Mouse (Mus musculus) frontal cortex, postnatal 25 days (tissue): ENCODE measurements around the gene Lgals12.

ENCODE experiments used
- DNase-seq, 2 experiments: peaks; one replicate each; pipeline ENCODE4 v3.0.0; 2022; ENCODE audit warnings: low spot score in 2 of 2

The Lgals12 gene

DNA sequence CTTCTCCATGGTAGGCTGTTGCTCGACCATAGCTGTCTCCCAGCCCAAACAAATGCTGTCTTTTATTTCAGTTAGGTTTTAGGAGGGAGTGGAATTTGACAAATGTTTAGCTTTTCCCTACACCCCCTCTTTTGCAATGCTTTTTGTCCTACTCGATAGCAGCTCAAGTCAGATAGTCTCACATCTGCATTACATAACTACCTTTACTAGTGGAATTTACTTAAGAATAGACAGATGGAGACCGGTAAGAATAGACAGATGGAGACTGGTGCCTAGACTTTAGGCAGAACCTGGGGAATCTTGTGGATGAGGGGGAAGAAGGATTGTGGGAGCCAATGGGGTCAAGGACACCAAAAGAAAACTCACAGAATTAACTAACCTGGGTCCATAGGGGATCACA lies 23.4 kb downstream of the Lgals12 start:
- no peak for DNase-seq

DNA sequence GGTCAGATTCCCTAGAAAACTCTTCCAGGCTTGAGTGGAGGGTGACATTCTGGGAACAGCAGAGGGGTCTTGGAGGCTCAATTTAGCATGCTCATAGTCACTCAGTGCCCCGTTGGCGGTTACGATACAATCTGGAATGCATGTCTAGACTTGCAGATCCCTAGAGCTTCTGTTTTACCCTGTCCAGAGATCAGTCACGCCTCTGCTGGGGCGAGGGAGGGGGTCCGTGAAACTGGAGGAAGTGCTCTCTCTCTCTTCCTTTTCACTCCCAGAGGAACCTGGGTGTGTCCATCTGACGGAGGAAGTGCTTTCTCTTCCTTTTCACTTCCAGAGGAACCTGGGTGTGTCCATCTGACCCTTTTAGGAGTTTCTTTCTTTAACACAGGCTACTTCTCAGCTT lies 23.9 kb downstream of the Lgals12 start:
- no peak for DNase-seq

DNA sequence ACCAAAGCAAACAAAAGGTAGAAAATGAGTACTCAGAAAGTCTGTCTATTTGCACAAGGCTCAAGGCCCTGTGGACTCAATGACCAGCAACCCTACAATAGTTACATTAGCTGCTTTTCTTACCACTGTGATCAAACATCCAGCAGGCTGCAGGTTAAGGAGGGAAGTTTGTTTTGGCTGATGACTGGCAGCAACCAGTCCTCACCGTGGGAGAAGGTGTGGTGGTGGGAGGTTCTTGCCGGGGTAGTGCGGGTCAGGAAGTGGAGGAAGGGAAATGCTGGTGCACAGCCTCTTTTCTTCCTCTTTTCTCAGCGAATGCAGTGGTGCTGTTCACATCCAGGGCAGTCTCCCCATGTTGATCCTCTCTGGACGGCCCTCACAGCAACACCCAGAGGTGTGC lies 26.0 kb downstream of the Lgals12 start:
- DNase-seq = no peak

DNA sequence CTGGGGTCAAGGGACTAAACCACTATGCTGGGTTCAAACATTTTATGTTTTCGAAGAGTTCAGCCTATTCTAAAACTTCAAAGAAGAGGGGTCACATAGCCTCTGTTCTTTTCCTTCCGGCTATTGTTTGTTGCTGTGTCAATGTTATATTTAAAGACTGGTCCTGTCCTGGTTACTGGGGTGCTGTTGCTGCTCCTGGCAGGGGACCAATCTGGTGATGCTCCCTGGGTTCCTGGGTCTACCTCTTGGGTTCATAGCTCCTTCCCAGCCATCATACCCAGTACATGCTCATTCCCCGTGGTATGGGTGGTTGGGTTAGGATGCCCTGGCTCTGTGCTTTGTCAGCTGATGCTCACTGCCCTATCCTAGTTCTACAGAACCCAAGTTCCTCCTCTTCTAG lies 29.3 kb downstream of the Lgals12 start:
- DNase-seq = no peak

DNA sequence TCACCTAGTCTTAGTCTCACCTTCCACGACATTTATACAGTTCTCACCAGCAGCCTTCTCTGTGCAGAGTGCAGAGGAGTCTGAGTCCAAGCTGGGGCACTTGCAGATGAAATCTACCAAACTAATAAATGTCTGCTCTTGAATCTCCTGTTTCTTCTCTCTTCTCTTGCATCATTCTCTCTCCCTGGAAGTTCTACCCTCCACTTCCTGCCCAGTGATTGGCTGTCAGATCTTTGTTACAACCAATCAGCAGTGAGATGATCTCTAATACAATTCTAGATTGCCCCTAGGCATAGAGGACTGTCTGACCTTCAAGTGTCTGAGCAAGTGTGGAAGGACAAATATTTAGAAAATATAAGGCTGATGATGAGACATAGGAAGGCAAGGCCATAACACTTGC lies 30.8 kb downstream of the Lgals12 start:
- no peak for DNase-seq

DNA sequence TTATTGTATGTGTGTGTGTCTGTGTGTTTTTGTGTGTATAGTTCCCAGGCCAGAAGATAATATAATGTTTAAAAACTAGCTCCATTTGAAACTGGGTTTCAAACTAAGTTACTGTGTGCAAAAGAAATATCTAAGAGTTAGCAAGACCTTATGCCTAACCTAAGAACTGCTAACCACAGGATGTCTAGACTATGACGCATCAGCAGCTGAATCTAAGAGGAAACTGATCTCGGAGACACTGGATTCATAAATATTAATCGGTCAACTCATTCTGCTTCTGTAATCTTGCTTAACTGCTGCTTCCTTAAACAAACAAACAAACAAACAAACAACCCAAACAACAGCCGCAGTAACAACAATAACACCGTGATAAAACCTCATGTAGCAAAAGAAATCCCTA lies 37.3 kb downstream of the Lgals12 start:
- DNase-seq = no peak

DNA sequence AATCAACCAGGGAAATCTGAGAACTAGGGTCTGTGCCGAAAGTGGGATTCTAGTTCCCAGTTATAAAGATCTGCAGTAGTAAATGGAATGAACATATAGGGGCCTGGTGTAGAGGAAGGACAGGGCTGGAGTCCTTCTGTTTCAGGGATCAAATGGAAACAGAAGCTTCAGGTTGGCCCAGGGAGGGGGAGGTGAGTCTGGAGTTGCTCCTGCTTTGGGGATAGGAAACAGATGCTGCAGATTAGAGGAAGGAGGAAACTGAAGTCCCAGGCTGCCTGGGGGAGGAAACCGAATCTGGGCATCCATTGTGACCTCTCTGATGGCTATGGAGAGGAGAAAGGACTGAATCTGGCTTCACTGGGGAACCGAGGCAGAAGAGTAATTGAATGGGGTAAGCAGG lies 38.6 kb downstream of the Lgals12 start:
- no peak for DNase-seq

DNA sequence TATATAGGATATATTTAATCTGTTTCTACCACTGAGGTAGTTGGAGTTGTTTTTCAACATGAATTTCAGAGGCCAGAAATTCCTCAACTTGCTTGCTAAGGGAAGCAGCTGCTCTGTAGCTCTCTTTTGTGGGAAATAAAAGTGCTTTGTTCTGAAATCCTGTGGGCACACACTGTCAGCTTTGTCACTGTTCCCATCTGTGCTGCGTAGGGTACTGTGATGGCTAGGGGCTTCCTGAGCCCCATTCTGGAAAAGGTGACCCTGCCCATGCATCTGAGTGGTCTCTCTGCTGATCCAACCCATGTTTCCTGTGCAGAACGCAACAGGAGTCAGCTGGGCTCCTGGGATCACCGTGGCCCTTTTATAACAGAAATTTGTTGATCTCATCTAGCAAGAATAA lies 40.2 kb downstream of the Lgals12 start:
- DNase-seq = no peak

DNA sequence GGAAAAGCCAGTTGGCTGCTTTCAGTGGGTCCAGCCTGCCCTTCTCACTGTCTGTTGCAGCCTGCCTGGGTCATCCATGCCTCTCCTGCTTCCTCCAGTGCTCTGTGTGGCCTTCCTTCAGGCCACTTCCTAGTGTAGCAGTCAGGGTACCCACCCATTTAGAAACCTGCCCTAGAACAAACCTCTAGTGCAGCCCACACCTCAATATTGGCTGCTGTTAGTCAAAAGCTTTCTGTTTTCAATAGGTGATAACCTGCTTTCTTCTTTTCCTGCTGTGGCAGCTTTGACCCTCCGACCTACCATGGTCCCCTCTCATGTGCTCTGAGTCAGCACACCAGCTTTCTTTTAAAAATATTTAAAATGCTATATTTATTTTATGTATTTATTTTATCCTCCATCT lies 42.5 kb downstream of the Lgals12 start:
- no peak for DNase-seq

DNA sequence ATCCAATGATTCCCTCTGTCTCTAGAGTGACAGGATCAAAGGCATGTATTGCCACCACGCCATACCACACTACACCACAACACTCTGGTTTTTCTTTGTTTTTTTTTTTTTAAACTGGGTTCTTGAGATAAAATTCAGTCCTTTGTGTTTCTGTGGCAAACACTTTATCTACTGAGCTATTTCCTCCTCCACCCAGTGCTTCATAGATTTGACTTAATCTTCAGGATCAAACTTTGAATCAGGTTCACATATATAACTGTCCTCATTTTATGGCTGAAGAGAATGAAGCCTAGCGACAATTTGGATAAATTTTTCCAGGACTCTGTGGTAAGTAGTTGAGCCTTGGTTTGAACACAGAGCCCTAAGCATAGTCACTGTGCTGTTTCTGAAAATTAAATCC lies 43.3 kb downstream of the Lgals12 start:
- no peak for DNase-seq

DNA sequence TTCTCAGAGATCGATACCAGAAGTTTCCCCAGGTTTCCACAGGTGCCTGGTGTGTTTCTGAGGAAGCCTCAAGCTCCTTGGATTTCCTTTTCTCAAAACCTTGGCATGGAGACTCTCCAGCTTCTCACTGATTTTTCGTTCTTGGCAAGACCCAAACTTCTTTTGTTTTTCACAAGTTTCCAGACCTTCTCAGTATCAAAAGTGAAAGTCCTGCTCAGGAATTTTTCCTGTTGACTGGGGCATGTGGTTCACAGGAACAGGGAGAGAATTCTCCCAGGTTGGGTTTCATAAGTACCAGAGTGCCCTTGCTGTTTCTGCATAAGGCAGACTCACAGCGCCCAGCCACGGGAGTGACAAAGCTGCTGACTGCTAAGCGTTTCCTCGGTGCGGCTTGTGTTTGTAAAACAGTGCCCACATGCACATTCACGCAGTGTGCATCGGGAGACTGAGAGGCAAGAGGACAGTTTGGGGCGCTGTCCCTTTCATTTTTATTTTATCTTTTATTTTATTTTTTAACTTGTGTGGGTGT lies 44.3 kb downstream of the Lgals12 start:
- DNase-seq = no peak

DNA sequence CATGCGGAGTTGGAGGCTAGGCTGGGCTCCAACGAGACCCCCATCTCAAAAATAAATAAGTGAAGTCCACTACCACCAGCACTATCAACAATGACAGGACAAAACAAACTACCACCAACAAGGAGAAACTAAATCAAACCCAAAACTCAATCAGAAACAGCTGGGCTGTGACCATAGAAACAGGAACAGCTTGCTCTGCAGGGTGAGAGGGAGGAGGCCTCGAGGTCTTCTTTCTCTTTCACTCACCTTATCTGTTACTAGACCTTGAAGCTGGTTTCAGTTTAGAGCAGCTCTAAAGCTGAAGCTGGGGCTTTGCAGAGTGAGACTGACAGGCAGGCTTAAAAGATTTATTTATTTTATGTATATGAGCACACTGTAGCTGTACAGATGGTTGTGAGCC lies 45.5 kb downstream of the Lgals12 start:
- no peak for DNase-seq

DNA sequence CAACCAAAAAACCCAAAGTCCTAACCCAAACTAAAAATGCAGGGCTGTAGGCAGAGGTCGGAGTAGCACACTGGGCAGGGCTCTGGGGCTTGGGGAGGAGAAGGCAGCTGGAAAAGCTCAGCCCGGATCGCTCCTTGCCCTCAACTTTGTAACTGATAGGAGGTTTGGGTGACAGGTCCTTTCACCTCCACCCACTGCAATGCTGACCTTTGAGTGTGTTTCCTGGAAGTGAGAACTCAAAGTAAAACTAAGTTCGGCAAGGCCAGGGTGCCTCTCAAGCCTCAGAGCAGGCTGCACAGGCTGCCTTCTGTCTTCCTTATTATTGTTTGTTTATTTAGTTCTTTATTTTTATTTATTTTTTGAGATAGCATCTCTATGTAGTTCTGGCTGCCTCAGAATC lies 47.0 kb downstream of the Lgals12 start:
- no peak for DNase-seq

DNA sequence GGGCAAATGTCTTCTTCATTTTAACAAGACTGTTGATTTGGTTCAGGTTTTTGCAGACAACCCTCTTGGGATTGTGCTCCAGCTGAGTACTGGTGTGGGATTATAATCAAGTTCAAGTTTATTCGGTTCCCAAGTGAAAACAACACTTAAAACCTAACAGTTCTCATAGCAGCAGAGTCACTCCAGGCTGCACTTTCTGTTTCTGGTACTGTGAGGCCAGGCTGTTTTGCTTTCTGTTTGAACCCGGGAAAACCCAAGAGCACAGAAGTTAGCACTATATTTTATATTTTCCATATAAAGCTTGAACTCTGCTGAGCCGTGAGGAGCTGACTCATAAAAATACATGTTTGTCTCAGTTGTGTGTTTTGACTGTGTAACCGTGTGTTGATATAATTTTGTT lies 48.3 kb downstream of the Lgals12 start:
- no peak for DNase-seq

DNA sequence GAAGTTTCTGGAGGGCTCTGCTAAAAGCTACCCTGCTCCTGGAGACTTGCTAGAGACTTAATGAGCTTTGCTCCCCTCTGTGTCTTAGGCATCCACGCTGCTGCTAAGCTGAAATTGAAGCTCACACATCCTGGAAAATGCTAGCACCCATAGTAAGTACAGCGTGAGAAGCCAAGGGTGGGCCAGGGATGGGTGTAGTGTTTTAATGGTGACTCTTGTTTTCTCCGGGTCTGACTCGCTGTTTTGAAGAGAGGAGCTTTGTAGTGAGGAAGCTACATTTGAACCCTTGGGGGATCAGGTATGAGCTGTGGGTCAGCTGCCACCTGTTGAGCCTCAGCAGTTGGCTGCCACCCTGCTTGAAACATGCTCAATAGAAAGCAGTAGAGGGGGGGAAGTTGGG lies 49.1 kb downstream of the Lgals12 start:
- no peak for DNase-seq

DNA sequence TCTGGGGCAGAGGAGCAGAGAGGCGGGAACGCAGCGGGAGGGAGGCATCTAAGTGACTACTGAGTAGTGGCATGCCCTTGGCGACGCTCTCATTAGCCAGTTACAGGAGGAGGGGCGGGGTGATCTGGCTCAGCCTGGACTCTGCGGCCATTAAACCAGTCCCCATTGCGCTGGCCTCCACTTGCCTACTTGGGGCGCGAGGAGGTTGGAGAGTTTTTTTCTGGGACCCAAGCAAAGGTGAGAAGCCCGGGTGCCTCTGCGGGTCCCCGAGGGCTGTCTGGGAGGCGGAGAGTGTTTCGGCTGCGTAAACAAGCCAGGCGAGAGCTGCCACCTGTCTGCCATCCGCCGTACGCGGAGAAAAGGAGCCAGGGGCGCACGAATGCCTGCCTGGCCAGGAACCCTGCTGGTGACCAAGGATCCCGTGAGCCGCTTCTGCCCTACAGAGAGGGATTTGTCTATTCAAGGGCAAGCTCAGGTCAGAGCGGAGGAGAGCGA lies 49.6 kb downstream of the Lgals12 start, which contains the start of gene Pla2g16:
TSS of gene Pla2g16 (plus strand) at position 132 of the 495 bp plus-strand sequence.
- DNase-seq = no peak

DNA sequence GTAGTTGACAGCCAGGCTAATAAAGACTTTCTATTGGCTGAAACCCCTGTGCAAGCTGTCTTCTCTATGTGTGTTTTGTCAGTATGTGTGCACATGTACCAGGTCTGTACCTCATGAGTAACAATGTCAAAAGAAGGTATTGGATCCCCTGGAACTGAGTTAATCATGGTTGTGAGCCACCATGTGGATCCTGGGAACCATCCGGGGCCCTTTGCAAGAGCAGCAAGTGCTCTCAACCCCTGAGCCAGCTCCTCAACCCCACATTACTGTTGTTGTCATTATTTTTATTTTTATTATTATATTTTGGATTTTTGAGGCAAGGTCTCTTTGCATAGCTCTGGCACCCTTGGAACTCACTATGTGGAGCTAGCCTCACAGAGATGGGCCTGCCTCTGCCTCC lies 50.4 kb downstream of the Lgals12 start:
- DNase-seq = no peak

DNA sequence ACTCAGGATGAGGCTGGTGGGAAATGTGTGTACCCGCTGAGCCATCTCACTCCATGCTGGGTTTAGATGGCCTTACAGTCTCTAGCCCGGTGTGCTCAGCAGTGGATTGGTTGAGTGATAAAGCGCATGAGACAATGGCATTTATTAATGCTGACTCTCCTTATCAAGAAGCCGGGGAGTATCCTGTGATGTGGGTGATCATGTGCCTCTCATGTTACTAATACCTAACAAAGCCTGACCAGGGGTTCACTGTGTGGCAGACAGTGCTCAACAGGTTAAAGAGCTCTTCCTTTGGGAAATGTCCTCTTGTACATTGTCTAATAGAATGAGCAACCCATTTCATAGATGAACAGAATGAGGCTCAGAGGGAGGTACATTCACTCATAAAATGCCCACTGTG lies 52.1 kb downstream of the Lgals12 start:
- no peak for DNase-seq

DNA sequence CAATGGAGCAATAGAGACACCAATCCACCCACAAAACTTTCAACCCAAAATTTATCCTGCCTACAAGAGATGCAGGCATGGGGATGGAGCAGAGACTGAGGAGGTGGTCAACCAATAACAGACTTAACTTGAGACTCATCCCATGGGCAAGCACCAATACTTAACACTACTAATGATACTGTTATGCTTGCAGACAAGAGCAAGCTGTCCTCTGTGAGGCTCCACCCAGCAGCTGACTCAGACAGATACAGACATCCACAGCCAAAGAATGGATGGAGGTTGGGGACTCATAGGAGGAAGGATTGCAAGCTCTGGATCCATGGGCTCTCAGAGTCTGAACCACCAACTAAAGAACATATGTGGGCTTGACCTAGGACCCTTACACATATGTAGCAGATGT lies 53.6 kb downstream of the Lgals12 start:
- no peak for DNase-seq

DNA sequence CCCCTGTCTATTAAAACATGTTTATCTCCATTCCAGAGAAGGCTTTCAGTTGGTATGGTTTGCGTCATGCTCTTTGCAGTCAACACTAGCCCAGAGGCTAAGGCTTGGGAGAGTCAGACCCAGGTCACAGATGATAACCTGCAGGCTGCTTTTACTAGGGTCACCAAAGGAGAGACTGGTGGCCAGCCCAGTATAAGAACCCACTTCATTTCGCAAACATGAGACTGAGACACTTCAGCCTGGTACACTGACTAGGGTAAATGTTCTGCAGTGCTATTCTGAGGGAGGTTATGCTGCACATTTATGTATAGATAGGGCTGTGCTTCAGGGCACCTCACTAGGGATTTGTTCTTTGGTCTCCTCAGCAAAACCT lies 54.7 kb downstream of the Lgals12 start:
- no peak for DNase-seq

DNA sequence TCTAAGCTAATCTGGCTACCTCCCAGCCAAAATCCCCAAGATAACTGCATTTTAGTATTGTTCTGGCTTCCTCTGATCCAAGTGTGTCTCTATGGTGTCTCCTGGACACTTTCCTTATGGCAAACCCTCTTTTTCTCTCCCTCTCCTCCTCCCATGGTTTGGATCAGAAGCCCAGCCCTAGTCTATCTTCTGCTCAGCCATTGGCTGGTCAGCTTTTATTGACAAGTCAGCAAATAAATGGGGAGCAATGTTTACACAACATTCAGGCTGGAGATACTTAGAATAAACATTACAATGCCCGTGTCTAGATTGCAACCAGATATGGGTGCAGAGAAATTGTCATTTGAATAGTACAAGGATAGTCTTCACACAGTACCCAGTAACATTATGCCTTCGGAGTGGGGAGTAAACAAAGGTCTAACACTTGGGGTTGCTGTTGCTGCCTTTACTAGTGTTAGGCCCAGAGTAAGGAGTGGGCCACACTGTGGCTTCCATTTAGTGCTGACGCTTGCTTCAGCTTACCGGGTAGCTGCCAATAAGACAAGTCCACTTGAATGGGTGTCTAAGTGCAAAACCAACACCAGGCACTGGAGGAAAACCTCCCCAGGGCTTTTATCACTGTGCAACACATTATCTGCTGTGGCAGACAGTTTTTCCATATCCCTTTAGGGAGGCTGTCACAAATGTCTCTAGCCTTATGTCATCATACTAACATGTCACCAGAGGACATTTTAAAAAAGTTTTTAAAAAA lies 55.3 kb downstream of the Lgals12 start:
- DNase-seq = no peak

DNA sequence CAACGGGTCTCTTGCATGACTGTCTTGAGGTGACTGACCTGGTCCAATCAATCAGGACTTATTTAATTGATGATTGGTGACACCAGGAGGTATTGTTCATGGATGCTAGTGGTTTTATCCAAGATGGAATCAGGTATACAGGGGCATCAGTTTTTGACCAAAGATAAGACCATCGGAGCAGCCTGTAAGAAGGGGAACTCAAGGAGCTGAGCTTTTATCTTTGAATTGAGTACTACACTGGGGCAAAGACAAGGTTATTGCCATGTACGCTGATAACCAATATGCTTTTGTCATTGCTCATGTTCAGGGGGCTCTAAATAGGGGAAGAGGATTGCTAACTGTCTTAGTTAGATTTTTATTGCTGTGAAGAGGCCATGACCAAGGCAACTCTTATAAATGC lies 58.1 kb downstream of the Lgals12 start:
- no peak for DNase-seq
